Mouse (Mus musculus): Measurements from ENCODE around the gene Pet100.

GRCm38 (mm10) chr8:3652845-3653244 is 31.5 kb downstream of the Pet100 start:
- TF ChIP-seq POLR2A (IDR thresholded peaks at IDR 0.05; ENCODE audit: borderline replicate concordance, insufficient read depth, low read length), result no peak
- no peak for TF ChIP-seq CTCF (IDR thresholded peaks at IDR 0.05; ENCODE audit: borderline replicate concordance, insufficient read depth, low read depth, low read length)
